Mouse (Mus musculus): ENCODE data around the gene Foxp2. TPM values are rescaled to one million over a fixed set of nuclear protein-coding genes. Genes with fewer than 3 reads are reported as not detected.

Gene Foxp2
- polyA plus RNA-seq, 1 experiment from 2014 or later: 33.7 TPM

DNA sequence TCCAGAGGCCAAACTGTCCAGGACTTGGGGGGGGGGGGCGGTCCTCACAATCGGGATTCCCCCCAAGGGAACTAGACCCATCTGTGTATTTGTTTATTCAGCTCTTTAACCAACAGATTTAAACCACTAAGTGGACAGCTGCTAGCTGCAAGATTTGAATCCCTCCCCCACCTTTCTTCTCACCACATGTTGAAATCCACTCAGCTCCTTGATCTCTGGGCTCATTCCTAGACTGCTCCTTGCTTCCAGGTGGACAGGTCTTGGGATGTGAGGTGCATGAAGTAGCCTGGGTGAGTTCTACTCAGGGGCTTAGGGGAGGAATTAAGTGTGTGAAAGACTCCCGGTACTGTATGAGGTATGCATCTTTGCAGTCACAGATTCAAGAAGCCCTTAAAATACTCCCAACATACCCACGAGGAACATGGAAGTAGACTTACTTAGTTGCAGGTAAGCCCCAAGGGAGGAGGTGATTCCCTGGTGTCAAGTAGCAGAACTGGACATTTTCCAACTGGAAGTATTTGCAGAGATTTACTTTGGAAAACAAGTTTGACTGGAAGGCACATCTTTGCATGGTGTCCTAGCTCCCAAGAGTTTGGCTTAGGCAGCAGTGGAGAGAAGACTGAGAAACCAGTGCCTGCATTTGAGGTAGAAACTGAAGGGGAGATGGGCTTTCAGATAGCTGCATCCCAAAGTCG lies 2.3 kb downstream of the Foxp2 start:
- 17% methylated on average over 5 of the region's 5 CpGs for WGBS
- Histone ChIP-seq H3K27ac (ENCODE audit: low read length) (peak overlapping the region; percentile 85), H3K9ac (ENCODE audit: low read length) (peak overlapping the region; percentile 62), H3K4me2 (ENCODE audit: low read depth, low read length) (peak overlapping the region; percentile 68), H3K9me3 (replicated peaks; ENCODE audit: control insufficient read depth, low read length) (no peaks in the 10 kb centered on the region), H3K36me3 (ENCODE audit: control insufficient read depth, insufficient read depth, low read length) (no peaks in the 10 kb centered on the region), H3K27me3 (ENCODE audit: control insufficient read depth, insufficient read depth, low read length) (no peaks in the 10 kb centered on the region), H3K4me1 (ENCODE audit: control insufficient read depth, insufficient read depth, low read length) (peaks cover 19% of the 10 kb centered on the region), H3K4me3 (replicated peaks; ENCODE audit: low read length) (peak overlapping the region; percentile 88)
- no peak for ATAC-seq (ENCODE audit: insufficient read depth, low FRiP score)

DNA sequence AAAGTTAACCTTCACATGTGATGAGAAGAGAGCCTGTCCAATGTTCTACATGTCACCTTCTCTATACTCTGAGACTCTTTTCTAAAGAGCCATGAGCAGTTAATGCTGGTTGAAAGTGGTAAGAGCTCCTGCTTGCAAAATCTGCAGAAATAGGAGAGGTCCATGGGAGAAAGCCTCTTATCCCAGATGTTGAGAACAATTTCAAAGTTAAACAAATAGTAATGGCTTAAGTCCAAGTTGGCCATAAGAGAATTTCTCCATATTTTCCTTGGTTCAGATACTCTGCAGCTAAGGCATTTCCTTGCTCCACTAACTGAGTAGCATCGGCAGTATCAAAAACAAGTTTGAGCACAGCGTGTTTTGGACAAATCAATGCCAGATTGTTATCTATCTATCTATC lies 13.9 kb downstream of the Foxp2 start:
- Histone ChIP-seq H3K9me3 (replicated peaks; ENCODE audit: control insufficient read depth, low read length) (no peaks in the 10 kb centered on the region), H3K4me2 (ENCODE audit: low read depth, low read length) (no peak overlapping the region), H3K27me3 (ENCODE audit: control insufficient read depth, insufficient read depth, low read length) (no peaks in the 10 kb centered on the region), H3K36me3 (ENCODE audit: control insufficient read depth, insufficient read depth, low read length) (no peaks in the 10 kb centered on the region), H3K4me3 (replicated peaks; ENCODE audit: low read length) (no peak overlapping the region), H3K4me1 (ENCODE audit: control insufficient read depth, insufficient read depth, low read length) (no peaks in the 10 kb centered on the region), H3K27ac (ENCODE audit: low read length) (no peak overlapping the region), H3K9ac (ENCODE audit: low read length) (no peak overlapping the region)
- 72% methylated on average over 2 of the region's 2 CpGs for WGBS
- ATAC-seq (ENCODE audit: insufficient read depth, low FRiP score): no peak

- no peak for ATAC-seq (ENCODE audit: insufficient read depth, low FRiP score)
- H3K4me2 ChIP-seq (ENCODE audit: low read depth, low read length): no peak overlapping the region
- H3K36me3 ChIP-seq (ENCODE audit: control insufficient read depth, insufficient read depth, low read length): 0 out of 2 replicates have a peak, but pooled peaks cover 2% of the 10 kb centered on the region
- no peaks in the 10 kb centered on the region for H3K9me3 ChIP-seq (replicated peaks; ENCODE audit: control insufficient read depth, low read length)
- no peaks in the 10 kb centered on the region for H3K4me1 ChIP-seq (ENCODE audit: control insufficient read depth, insufficient read depth, low read length)
- H3K27me3 ChIP-seq (ENCODE audit: control insufficient read depth, insufficient read depth, low read length): no peaks in the 10 kb centered on the region
- no peak overlapping the region for H3K4me3 ChIP-seq (replicated peaks; ENCODE audit: low read length)
- no peak overlapping the region for H3K27ac ChIP-seq (ENCODE audit: low read length)
- no peak overlapping the region for H3K9ac ChIP-seq (ENCODE audit: low read length)
Measured at GRCm38 (mm10) chr6:14922704-14923103, 21.6 kb downstream of the Foxp2 start.

GRCm38 (mm10) chr6:14924976-14925489 lies 23.9 kb downstream of the Foxp2 start:
- WGBS: 89% methylated on average over 4 of the region's 4 CpGs

GRCm38 (mm10) chr6:14951060-14951459 lies 49.9 kb downstream of the Foxp2 start:
- Histone ChIP-seq H3K4me2 (ENCODE audit: low read depth, low read length) (no peak overlapping the region), H3K9me3 (replicated peaks; ENCODE audit: control insufficient read depth, low read length) (no peaks in the 10 kb centered on the region), H3K4me3 (replicated peaks; ENCODE audit: low read length) (no peak overlapping the region), H3K4me1 (ENCODE audit: control insufficient read depth, insufficient read depth, low read length) (no peaks in the 10 kb centered on the region), H3K36me3 (ENCODE audit: control insufficient read depth, insufficient read depth, low read length) (no peaks in the 10 kb centered on the region), H3K9ac (ENCODE audit: low read length) (no peak overlapping the region), H3K27ac (ENCODE audit: low read length) (no peak overlapping the region), H3K27me3 (ENCODE audit: control insufficient read depth, insufficient read depth, low read length) (no peaks in the 10 kb centered on the region)
- 75% methylated on average over 6 of the region's 6 CpGs for WGBS
- no peak for ATAC-seq (ENCODE audit: insufficient read depth, low FRiP score)

More at GRCm38 (mm10) chr6:14924976-14925489, 23.9 kb downstream of the Foxp2 start:
- Histone ChIP-seq H3K9me3 (replicated peaks; ENCODE audit: control insufficient read depth, low read length) (no peaks in the 10 kb centered on the region), H3K27ac (ENCODE audit: low read length) (no peak overlapping the region), H3K4me1 (ENCODE audit: control insufficient read depth, insufficient read depth, low read length) (no peaks in the 10 kb centered on the region), H3K4me2 (ENCODE audit: low read depth, low read length) (no peak overlapping the region), H3K4me3 (replicated peaks; ENCODE audit: low read length) (no peak overlapping the region), H3K27me3 (ENCODE audit: control insufficient read depth, insufficient read depth, low read length) (no peaks in the 10 kb centered on the region), H3K36me3 (ENCODE audit: control insufficient read depth, insufficient read depth, low read length) (0 out of 2 replicates have a peak, but pooled peaks cover 2% of the 10 kb centered on the region), H3K9ac (ENCODE audit: low read length) (no peak overlapping the region)
- ATAC-seq (ENCODE audit: insufficient read depth, low FRiP score): no peak

GRCm38 (mm10) chr6:14952731-14953130 lies 51.6 kb downstream of the Foxp2 start:
- H3K4me1 ChIP-seq (ENCODE audit: control insufficient read depth, insufficient read depth, low read length): no peaks in the 10 kb centered on the region
- no peaks in the 10 kb centered on the region for H3K9me3 ChIP-seq (replicated peaks; ENCODE audit: control insufficient read depth, low read length)
- WGBS: 47% methylated on average over 4 of the region's 4 CpGs
- no peak overlapping the region for H3K4me3 ChIP-seq (replicated peaks; ENCODE audit: low read length)
- ATAC-seq (ENCODE audit: insufficient read depth, low FRiP score): no peak
- no peaks in the 10 kb centered on the region for H3K36me3 ChIP-seq (ENCODE audit: control insufficient read depth, insufficient read depth, low read length)
- H3K4me2 ChIP-seq (ENCODE audit: low read depth, low read length): no peak overlapping the region
- H3K27ac ChIP-seq (ENCODE audit: low read length): no peak overlapping the region
- H3K9ac ChIP-seq (ENCODE audit: low read length): no peak overlapping the region
- H3K27me3 ChIP-seq (ENCODE audit: control insufficient read depth, insufficient read depth, low read length): no peaks in the 10 kb centered on the region

- H3K4me2 ChIP-seq (ENCODE audit: low read depth, low read length): no peak overlapping the region
- H3K9me3 ChIP-seq (replicated peaks; ENCODE audit: control insufficient read depth, low read length): 0 out of 2 replicates have a peak, but pooled peaks cover 4% of the 10 kb centered on the region
- peaks cover 3% of the 10 kb centered on the region; the same call in 1 of the 2 replicates for H3K36me3 ChIP-seq (ENCODE audit: control insufficient read depth, insufficient read depth, low read length)
- ATAC-seq (ENCODE audit: insufficient read depth, low FRiP score): peak; percentile 25; the same call in 1 of the 2 replicates
- H3K4me3 ChIP-seq (replicated peaks; ENCODE audit: low read length): no peak overlapping the region
- H3K4me1 ChIP-seq (ENCODE audit: control insufficient read depth, insufficient read depth, low read length): no peaks in the 10 kb centered on the region; the same call in 1 of the 2 replicates
- H3K27me3 ChIP-seq (ENCODE audit: control insufficient read depth, insufficient read depth, low read length): no peaks in the 10 kb centered on the region
- 30% methylated on average over 3 of the region's 3 CpGs for WGBS
- H3K27ac ChIP-seq (ENCODE audit: low read length): no peak overlapping the region
- H3K9ac ChIP-seq (ENCODE audit: low read length): no peak overlapping the region
Measured at GRCm38 (mm10) chr6:14977042-14977441, 75.9 kb downstream of the Foxp2 start.

DNA sequence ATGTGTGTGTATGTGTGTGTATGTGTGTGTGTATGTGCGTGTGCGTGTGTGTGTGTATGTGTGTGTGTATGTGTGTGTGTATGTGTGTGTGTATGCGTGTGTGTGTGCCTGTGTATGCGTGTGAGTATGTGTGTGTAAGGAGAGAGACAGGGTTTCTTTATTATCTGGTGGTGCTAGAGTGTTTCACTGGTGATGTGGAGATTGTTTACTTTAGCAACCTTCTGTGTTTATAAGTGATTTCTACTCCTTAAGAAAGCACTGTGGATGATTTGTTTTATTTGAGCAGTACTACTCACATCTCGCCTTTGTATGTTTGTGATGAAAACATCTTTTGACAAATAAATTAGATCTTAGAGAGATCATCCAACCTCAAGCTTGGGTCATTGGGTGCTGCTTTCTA lies 77.1 kb downstream of the Foxp2 start:
- 64% methylated on average over 5 of the region's 5 CpGs for WGBS
- Histone ChIP-seq H3K27me3 (ENCODE audit: control insufficient read depth, insufficient read depth, low read length) (no peaks in the 10 kb centered on the region), H3K36me3 (ENCODE audit: control insufficient read depth, insufficient read depth, low read length) (peaks cover 3% of the 10 kb centered on the region; the same call in 1 of the 2 replicates)

DNA sequence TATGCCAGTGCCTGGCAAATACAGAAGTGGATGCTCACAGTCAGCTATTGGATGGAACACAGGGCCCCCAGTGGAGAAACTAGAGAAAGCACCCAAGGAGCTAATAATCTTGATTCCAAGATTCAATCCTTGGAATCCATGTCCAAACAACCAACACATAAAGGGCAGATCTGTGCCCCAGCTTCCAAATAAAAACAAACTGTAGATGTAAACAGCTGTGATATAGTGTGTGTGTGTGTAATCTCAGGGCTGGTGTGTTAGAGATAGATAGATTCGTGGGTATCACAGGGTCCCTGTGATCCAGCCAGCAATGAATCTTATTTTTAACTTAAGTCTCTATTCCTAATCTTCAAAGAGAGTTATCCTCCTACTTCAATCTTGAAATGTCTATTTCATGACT lies 107.0 kb downstream of the Foxp2 start:
- WGBS: 70% methylated on average over 1 of the region's 1 CpGs
- Histone ChIP-seq H3K4me1 (ENCODE audit: control insufficient read depth, insufficient read depth, low read length) (no peaks in the 10 kb centered on the region), H3K9ac (ENCODE audit: low read length) (no peak overlapping the region), H3K4me3 (replicated peaks; ENCODE audit: low read length) (no peak overlapping the region), H3K27ac (ENCODE audit: low read length) (no peak overlapping the region), H3K36me3 (ENCODE audit: control insufficient read depth, insufficient read depth, low read length) (no peaks in the 10 kb centered on the region), H3K4me2 (ENCODE audit: low read depth, low read length) (no peak overlapping the region), H3K27me3 (ENCODE audit: control insufficient read depth, insufficient read depth, low read length) (no peaks in the 10 kb centered on the region), H3K9me3 (replicated peaks; ENCODE audit: control insufficient read depth, low read length) (no peaks in the 10 kb centered on the region)
- no peak for ATAC-seq (ENCODE audit: insufficient read depth, low FRiP score)

More for the DNA sequence above, 77.1 kb downstream of the Foxp2 start:
- Histone ChIP-seq H3K9me3 (replicated peaks; ENCODE audit: control insufficient read depth, low read length) (0 out of 2 replicates have a peak, but pooled peaks cover 4% of the 10 kb centered on the region), H3K4me3 (replicated peaks; ENCODE audit: low read length) (no peak overlapping the region), H3K27ac (ENCODE audit: low read length) (no peak overlapping the region), H3K4me1 (ENCODE audit: control insufficient read depth, insufficient read depth, low read length) (no peaks in the 10 kb centered on the region; the same call in 1 of the 2 replicates), H3K9ac (ENCODE audit: low read length) (no peak overlapping the region), H3K4me2 (ENCODE audit: low read depth, low read length) (no peak overlapping the region)
- ATAC-seq (ENCODE audit: insufficient read depth, low FRiP score): no peak

All from stomach, embryonic 16.5 days (tissue).